Mouse (Mus musculus) forebrain, postnatal 0 days (tissue): ENCODE measurements around the gene Tns4. TPM values are rescaled to one million over a fixed set of nuclear protein-coding genes. Genes with fewer than 3 reads are reported as not detected.

ENCODE experiments used
- ATAC-seq: fragments of 200-750 bp; cut with Nextera tagmentation; 2 replicates; pipeline ENCODE4 v1.8.0; 2017; ENCODE audit warnings: mild to moderate bottlenecking, moderate library complexity
- DNase-seq: peaks from one replicate; pipeline ENCODE4 v3.0.0-alpha.2; 2015
- H3K27ac ChIP-seq: fragments of 300-500 bp; sonication (generic); 2 replicates; pipeline ENCODE4 v1.5.1; 2014; ENCODE audit warnings: low read depth, mild to moderate bottlenecking, antibody characterized with exemption, low read length, moderate library complexity, mixed read lengths
- H3K27me3 ChIP-seq: fragments of 300-500 bp; sonication (generic); 2 replicates; pipeline ENCODE4 v1.6.1; 2014; ENCODE audit warnings: mild to moderate bottlenecking, low read length, mixed read lengths; ENCODE audit not compliant: insufficient read depth
- H3K36me3 ChIP-seq: fragments of 300-500 bp; sonication (generic); 2 replicates; pipeline ENCODE4 v1.6.1; 2014; ENCODE audit warnings: mild to moderate bottlenecking, moderate library complexity; ENCODE audit not compliant: insufficient read depth
- H3K4me1 ChIP-seq: fragments of 300-500 bp; sonication (generic); 2 replicates; pipeline ENCODE4 v1.6.1; 2014; ENCODE audit warnings: antibody characterized with exemption; ENCODE audit not compliant: insufficient read depth
- H3K4me2 ChIP-seq: fragments of 300-500 bp; sonication (generic); 2 replicates; pipeline ENCODE4 v1.6.1; 2014; ENCODE audit warnings: low read depth, mild to moderate bottlenecking, moderate library complexity
- H3K4me3 ChIP-seq: fragments of 300-500 bp; sonication (generic); 2 replicates; pipeline ENCODE4 v1.5.1; 2014; ENCODE audit warnings: low read depth, low read length, mixed read lengths
- H3K9ac ChIP-seq: fragments of 300-500 bp; sonication (generic); 2 replicates; pipeline ENCODE4 v1.6.1; 2014; ENCODE audit warnings: mild to moderate bottlenecking
- H3K9me3 ChIP-seq: fragments of 300-500 bp; sonication (generic); 2 replicates; pipeline ENCODE4 v1.6.1; 2016; ENCODE audit warnings: low read length
- CTCF ChIP-seq: sonication (generic); IDR thresholded peaks from 2 replicates; pipeline ENCODE4 v1.5.1; 2016; ENCODE audit warnings: antibody characterized with exemption, control low read depth, low read depth
- WGBS: fragments of 180-500 bp; shearing (Covaris S2); extraction: QIAGEN DNeasy Blood & Tissue Kit; methylation state at CpG from one replicate; pipeline ENCODE4 v1.1.7; 2014; 5-methylcytosine and 5-hydroxymethylcytosine counted together
- polyA plus RNA-seq: library from polyadenylated mRNA; unstranded; fragments of >200 nt; fragmentation: Nextera tagmentation; extraction: Ambion mirVana; gene quantifications from 2 replicates; pipeline ENCODE4 v1.2.1, GENCODE M21; 2015
- total RNA-seq: library from RNA; depleted of rRNA; stranded (reverse); fragments of >200 nt; gene quantifications from 2 replicates; pipeline ENCODE4 v1.2.3, GENCODE M21; 2014; rRNA removed

Gene Tns4
- total RNA-seq, result 0.48 TPM in 1 of 2 replicates, not detected in the other
- 0.29 TPM in 1 of 2 replicates, not detected in the other for polyA plus RNA-seq

DNA sequence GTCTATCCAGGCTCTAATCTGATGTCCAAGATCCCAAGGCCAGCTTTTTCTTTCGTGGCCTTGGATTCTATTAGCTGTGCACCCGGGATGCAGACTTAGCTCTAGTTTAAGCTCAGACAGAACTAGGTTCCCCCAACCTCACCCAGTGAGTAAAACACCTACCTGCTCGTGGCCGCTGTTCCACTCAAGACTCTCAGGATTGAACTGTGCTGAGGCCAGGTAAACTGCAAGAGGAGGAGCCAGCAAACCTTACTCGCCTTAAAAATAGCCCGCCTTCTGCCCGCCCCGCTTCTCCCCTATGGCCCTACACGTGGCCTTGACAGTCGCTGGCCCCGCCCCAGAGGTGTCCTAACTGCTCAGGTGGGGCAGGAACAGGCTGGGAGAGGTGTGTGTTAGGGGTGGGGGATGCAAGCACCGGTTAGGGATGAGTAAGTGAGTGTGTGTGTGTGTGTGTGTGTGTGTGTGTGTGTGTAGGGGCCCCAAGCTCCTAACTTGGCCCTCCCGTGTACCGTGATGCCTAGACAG is at the start of gene Tns4:
TSS of gene Tns4 (minus strand) at position 230 of the 525 bp plus-strand sequence.
- no peak for TF ChIP-seq CTCF

DNA sequence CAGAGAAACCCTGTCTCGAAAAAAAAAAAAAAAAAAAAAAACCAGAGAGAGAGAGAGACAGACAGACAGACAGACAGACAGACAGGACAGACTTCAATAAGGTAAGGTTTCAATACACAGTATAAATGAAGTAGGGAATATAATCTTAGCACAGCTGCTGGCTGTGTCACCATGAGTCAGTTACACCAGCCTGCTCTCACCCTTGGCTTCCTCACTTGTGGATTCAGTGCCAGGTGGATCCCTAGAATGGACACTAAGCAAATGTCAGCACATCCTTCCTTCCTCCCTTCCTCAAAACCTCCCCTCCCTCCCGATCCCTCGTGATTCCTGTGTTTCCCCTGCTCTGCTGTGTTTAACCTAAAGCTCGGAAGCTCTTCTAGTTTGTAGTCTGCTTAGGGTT is 48.3 kb upstream of the Tns4 start:
- Histone ChIP-seq H3K4me1 (peaks cover under 1% of the 10 kb centered on the region; the same call in 1 of the 2 replicates), H3K9ac (no peak overlapping the region), H3K4me3 (no peak overlapping the region), H3K27me3 (no peaks in the 10 kb centered on the region), H3K27ac (no peak overlapping the region), H3K4me2 (no peak overlapping the region), H3K36me3 (no peaks in the 10 kb centered on the region), H3K9me3 (no peaks in the 10 kb centered on the region)
- 94% methylated on average over 4 of the region's 4 CpGs for WGBS
- DNase-seq (no peak), ATAC-seq (no peak)
- no peak for TF ChIP-seq CTCF

More for the DNA sequence above, at the start of gene Tns4:
- no peak within 1 kb of the TSS for H3K4me2 ChIP-seq
- H3K36me3 ChIP-seq, result no peaks in the 10 kb centered on the region
- H3K4me3 ChIP-seq, result no peak within 1 kb of the TSS
- 61% methylated on average over 14 of the region's 14 CpGs for WGBS
- no peak for DNase-seq
- H3K4me1 ChIP-seq, result no peaks in the 10 kb centered on the region
- no peaks in the 10 kb centered on the region for H3K27me3 ChIP-seq
- no peaks in the 10 kb centered on the region for H3K9me3 ChIP-seq
- no peak for ATAC-seq
- no peak within 1 kb of the TSS for H3K27ac ChIP-seq
- no peak within 1 kb of the TSS for H3K9ac ChIP-seq

DNA sequence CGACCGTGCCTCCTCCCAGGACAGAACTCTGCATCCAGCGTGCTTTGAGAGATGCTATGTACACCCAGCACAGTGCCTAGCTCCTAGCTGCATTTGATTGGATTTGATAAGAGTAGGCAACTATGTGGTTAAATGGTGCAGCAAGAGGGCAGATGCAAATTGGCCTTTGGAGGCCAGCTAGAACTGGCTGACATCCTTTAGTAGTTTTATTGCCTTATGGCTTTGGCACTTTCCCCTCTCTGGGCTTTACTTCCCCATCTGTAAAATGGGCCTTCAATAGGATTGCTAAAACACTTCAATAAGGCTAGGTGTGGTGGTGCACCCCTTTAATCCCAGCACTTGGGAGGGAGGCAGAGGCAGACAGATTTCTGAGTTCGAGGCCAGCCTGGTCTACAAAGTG is 47.9 kb upstream of the Tns4 start:
- 69% methylated on average over 4 of the region's 4 CpGs for WGBS
- ATAC-seq (no peak), DNase-seq (no peak)
- Histone ChIP-seq H3K4me2 (no peak overlapping the region), H3K9ac (no peak overlapping the region), H3K27ac (no peak overlapping the region), H3K9me3 (no peaks in the 10 kb centered on the region), H3K4me1 (peaks cover 4% of the 10 kb centered on the region; the same call in 1 of the 2 replicates), H3K4me3 (no peak overlapping the region), H3K27me3 (no peaks in the 10 kb centered on the region), H3K36me3 (no peaks in the 10 kb centered on the region)
- no peak for TF ChIP-seq CTCF

DNA sequence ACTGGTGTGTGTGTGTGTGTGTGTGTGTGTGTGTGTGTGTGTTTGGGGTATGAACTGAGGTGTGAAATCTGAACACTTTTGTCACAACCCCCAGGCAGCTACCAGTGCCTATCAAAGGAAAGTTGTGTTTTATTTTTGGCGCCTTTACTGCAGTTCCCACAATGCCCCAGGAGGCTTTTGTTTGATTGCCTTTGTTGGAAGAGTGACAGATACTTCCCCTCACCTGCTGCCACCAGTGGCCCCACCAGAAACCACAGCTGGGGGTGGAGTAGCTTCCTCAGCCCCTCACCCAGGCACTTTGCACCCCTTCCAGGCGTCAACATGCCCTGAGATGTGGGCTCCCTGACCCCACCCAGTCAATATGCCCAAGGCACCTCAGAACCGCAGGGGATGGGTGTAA is 47.3 kb upstream of the Tns4 start:
- no peak for ATAC-seq
- Histone ChIP-seq H3K27me3 (no peaks in the 10 kb centered on the region), H3K4me2 (no peak overlapping the region), H3K9me3 (no peaks in the 10 kb centered on the region), H3K4me3 (no peak overlapping the region), H3K4me1 (peaks cover 4% of the 10 kb centered on the region; the same call in 1 of the 2 replicates), H3K36me3 (no peaks in the 10 kb centered on the region), H3K9ac (no peak overlapping the region), H3K27ac (no peak overlapping the region)
- no peak for DNase-seq
- no peak for TF ChIP-seq CTCF
- WGBS, result 42% methylated on average over 3 of the region's 3 CpGs

DNA sequence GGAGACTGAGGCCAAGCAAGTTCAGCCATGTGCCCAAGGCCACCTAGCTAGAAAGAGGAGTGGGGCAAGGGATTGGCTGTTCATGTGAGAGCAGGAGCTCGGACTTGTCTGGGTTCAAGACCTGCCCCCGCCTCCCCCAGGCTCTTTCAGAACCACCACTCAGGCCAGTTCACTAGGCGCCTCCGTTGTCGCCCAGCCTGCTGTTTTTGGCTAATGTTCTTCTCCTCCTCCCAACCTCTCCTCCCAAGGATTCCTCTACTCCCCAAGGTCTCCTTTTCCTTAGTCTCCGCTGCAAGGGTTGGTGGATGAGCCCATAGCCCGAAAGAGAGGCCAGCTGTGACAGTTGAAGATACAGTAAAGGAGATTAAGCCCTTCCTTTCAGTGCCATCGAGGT is 45.9 kb upstream of the Tns4 start:
- TF ChIP-seq CTCF, result no peak
- WGBS, result 80% methylated on average over 8 of the region's 8 CpGs

DNA sequence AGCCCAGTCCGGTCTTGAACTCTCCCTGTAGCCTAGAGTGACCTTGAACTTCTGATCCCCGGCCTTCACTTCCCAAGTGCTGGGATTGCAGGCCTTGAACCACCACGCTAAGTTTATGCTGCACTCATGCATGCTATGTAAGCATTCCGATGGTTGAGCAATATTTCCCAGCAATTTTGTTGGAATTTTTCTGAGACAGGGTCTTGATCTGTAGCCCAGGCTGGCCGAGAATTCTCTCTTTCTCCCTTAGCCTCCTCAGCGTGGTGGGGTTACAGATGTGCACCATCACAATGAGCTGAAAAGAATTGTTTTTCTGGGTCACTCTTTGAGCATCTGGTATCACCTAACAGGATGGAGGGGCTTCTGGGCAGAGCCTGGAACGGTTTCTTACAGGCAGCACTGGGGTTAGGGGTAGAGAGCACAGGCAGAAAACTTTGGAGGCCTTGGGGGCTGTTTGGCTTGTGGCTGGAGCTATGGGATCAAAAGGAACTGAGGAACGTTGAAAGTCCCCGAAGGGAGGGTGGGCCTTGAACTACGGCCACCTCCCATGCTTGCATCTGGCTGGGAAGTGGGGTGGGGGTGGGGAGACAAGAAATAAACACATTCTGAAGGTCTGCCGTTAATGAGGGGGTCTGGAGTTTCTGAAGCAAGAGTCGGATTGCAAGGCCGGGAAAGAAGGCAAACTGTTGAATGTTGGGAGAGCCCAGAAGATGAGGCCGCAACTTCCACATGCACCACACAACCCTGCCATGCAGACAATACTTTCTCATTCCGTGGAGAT is 45.4 kb upstream of the Tns4 start:
- H3K27ac ChIP-seq, result no peak overlapping the region
- no peak overlapping the region for H3K4me3 ChIP-seq
- no peaks in the 10 kb centered on the region for H3K9me3 ChIP-seq
- no peak for ATAC-seq
- WGBS, result 74% methylated on average over 15 of the region's 15 CpGs
- no peak for TF ChIP-seq CTCF
- no peaks in the 10 kb centered on the region for H3K36me3 ChIP-seq
- H3K4me1 ChIP-seq, result peaks cover 4% of the 10 kb centered on the region; the same call in 1 of the 2 replicates
- DNase-seq, result no peak
- H3K9ac ChIP-seq, result no peak overlapping the region
- no peak overlapping the region for H3K4me2 ChIP-seq
- H3K27me3 ChIP-seq, result no peaks in the 10 kb centered on the region

More for the DNA sequence above, 45.9 kb upstream of the Tns4 start:
- Histone ChIP-seq H3K4me2 (no peak overlapping the region), H3K4me1 (peaks cover 4% of the 10 kb centered on the region; the same call in 1 of the 2 replicates), H3K4me3 (no peak overlapping the region), H3K9ac (no peak overlapping the region), H3K9me3 (no peaks in the 10 kb centered on the region), H3K27ac (no peak overlapping the region), H3K36me3 (no peaks in the 10 kb centered on the region), H3K27me3 (no peaks in the 10 kb centered on the region)
- ATAC-seq, result no peak
- DNase-seq, result no peak

DNA sequence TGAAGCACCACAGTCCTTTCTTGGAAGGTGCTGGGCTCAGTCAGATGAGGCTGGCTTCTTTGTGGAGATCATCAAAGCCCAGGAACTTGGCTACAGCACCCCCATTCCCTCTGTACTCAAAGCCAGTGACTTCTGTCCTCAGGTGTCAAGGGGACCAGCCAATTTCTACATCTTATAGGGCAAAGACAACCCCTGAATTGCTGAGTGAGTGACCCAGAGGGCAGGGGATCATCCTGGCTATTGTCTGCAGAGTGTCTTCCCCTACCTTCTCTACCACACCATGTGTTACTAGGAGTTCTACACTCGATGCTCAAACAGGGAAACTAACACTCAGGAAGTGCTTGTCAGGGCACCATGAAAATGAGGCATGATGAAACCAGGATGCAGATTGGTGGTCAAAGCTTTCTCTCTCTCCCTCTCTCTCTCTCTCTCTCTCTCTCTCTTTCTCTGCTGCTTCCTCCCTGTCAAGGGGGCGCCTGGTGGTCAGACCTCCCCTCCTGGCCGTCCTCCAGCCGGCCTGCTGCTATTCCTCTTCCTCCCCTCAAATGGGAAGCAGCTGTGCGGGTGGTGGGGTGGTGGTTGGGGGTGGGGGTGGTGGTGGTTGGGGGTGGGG is 44.3 kb upstream of the Tns4 start:
- H3K27me3 ChIP-seq, result no peaks in the 10 kb centered on the region
- no peak overlapping the region for H3K27ac ChIP-seq
- no peak for ATAC-seq
- no peak overlapping the region for H3K4me2 ChIP-seq
- no peaks in the 10 kb centered on the region for H3K36me3 ChIP-seq
- H3K9me3 ChIP-seq, result no peaks in the 10 kb centered on the region
- DNase-seq, result no peak
- H3K4me1 ChIP-seq, result peaks cover 4% of the 10 kb centered on the region; the same call in 1 of the 2 replicates
- H3K4me3 ChIP-seq, result no peak overlapping the region
- no peak for TF ChIP-seq CTCF
- 58% methylated on average over 5 of the region's 5 CpGs for WGBS
- no peak overlapping the region for H3K9ac ChIP-seq
